In genomic region chr1:152511237-152511636, GRCm38 (mm10) we compare ENCODE assay signal across 8 mouse cellular contexts.
A peak's percentile ranks its signal among the peaks of the same experiment; 100 is the strongest.
DNase-seq lines count a peak whose midpoint lies in the region; ATAC-seq and TF ChIP-seq lines count a peak whose summit lies in the region.
"Had no signal": no experiment of that assay in that cellular context is flagged by ENCODE, and none has a peak within 500 bp of the region (broad histone marks: within the 10 kb centered on the region; RNA-seq: fewer than 3 reads in every experiment).

No protein-coding gene starts in this region.

- WGBS in limb, embryonic 11.5 days = 75% methylated on average over 4 of the region's 4 CpGs
- 75% methylated on average over 4 of the region's 4 CpGs for WGBS in limb, embryonic 10.5 days
- 72% methylated on average over 4 of the region's 4 CpGs for WGBS in lung, adult 2 months

- H3K4me2 ChIP-seq in limb, embryonic 11.5 days (ENCODE audit: low read depth, severe bottlenecking) = no peak overlapping the region
- H3K4me2 ChIP-seq: neural tube, embryonic 12.5 days had no signal

- no peaks in the 10 kb centered on the region for H3K9me3 ChIP-seq in limb, embryonic 11.5 days (ENCODE audit: control insufficient read depth, low read length)
- no peaks in the 10 kb centered on the region for H3K9me3 ChIP-seq in limb, embryonic 10.5 days (replicated peaks)
- H3K9me3 ChIP-seq: neural tube, embryonic 12.5 days had no signal

- no peak overlapping the region for H3K27ac ChIP-seq in limb, embryonic 11.5 days (replicated peaks; ENCODE audit: low read depth, low read length)
- H3K27ac ChIP-seq in limb, embryonic 10.5 days = no peak overlapping the region
- H3K27ac ChIP-seq: neural tube, embryonic 12.5 days had no signal

- TF ChIP-seq CTCF in lung, adult 2 months (IDR thresholded peaks at IDR 0.05; ENCODE audit: insufficient read depth, low read length) = peak; percentile 49

- H3K4me3 ChIP-seq in limb, embryonic 11.5 days (ENCODE audit: low read depth, low read length) = no peak overlapping the region
- no peak overlapping the region for H3K4me3 ChIP-seq in limb, embryonic 10.5 days
- no peak overlapping the region for H3K4me3 ChIP-seq in lung, adult 2 months (replicated peaks; ENCODE audit: extremely low read depth, low read depth, low read length)
- H3K4me3 ChIP-seq: neural tube, embryonic 12.5 days had no signal

- TF ChIP-seq POLR2A in lung, adult 2 months (IDR thresholded peaks at IDR 0.05; ENCODE audit: borderline replicate concordance, extremely low read depth, low read depth, low read length) = no peak

- no peak for DNase-seq in limb, embryonic 11.5 days (ENCODE audit: low spot score)
- no peak for DNase-seq in limb, embryonic 10.5 days (ENCODE audit: low spot score)
- peak; percentile 43 for DNase-seq in MN1 (ENCODE audit: low spot score)
- peak; percentile 54 for DNase-seq in embryo, embryonic 11 days
- no peak for DNase-seq in lung, adult 2 months
- no peak for DNase-seq in left cerebral cortex, adult 18-20 months (ENCODE audit: low spot score in 2 of 2)
- DNase-seq in spleen, postnatal 4 days (ENCODE audit: low spot score in 2 of 2) = no peak

- H3K36me3 ChIP-seq in limb, embryonic 11.5 days (ENCODE audit: control insufficient read depth, insufficient read depth, low read length) = no peaks in the 10 kb centered on the region
- peaks cover 5% of the 10 kb centered on the region for H3K36me3 ChIP-seq in limb, embryonic 10.5 days
- H3K36me3 ChIP-seq: neural tube, embryonic 12.5 days had no signal

- no peaks in the 10 kb centered on the region for H3K4me1 ChIP-seq in limb, embryonic 11.5 days (ENCODE audit: control insufficient read depth, insufficient read depth, low read length)
- no peaks in the 10 kb centered on the region for H3K4me1 ChIP-seq in limb, embryonic 10.5 days
- no peaks in the 10 kb centered on the region for H3K4me1 ChIP-seq in lung, adult 2 months (ENCODE audit: control insufficient read depth, insufficient read depth, low read length)
- H3K4me1 ChIP-seq: neural tube, embryonic 12.5 days had no signal

- H3K9ac ChIP-seq in limb, embryonic 11.5 days (ENCODE audit: low read length) = no peak overlapping the region
- H3K9ac ChIP-seq: neural tube, embryonic 12.5 days had no signal

- H3K27me3 ChIP-seq in limb, embryonic 11.5 days (ENCODE audit: control insufficient read depth, insufficient read depth, low read length) = no peaks in the 10 kb centered on the region
- no peaks in the 10 kb centered on the region for H3K27me3 ChIP-seq in limb, embryonic 10.5 days (ENCODE audit: low read depth, poor library complexity, severe bottlenecking)
- H3K27me3 ChIP-seq: neural tube, embryonic 12.5 days had no signal

- ATAC-seq in limb, embryonic 11.5 days (ENCODE audit: insufficient number of reproducible peaks, low FRiP score, low TSS enrichment, low read depth) = 0 out of 2 replicates have a peak, but pooled peaks have one; percentile 26

Comparison
In these comparisons a context has a peak if more than half of its experiments do, and no peak if none do; other contexts are left out.
1. DNase-seq: peak in MN1 (single experiment) and embryo, embryonic 11 days (single experiment); none in limb, embryonic 11.5 days (single experiment), limb, embryonic 10.5 days (single experiment), lung, adult 2 months (single experiment), left cerebral cortex, adult 18-20 months (0 of 2) and spleen, postnatal 4 days (0 of 2).